Mouse (Mus musculus) thymus, postnatal 10 days (tissue): ENCODE data around the gene Ngly1.

ENCODE experiments used
- DNase-seq, 2 experiments: peaks; one replicate each; pipeline ENCODE4 v3.0.0; 2021; ENCODE audit warnings: low spot score in 2 of 2

Gene Ngly1

GRCm38 (mm10) chr14:16329756-16330155 lies 80.7 kb downstream of the Ngly1 start:
- no peak for DNase-seq

GRCm38 (mm10) chr14:16334260-16334659 lies 85.2 kb downstream of the Ngly1 start:
- DNase-seq: peak in 1 of 2 experiments; percentile 38

- peak in 1 of 2 experiments; percentile 23 for DNase-seq
These were observed 86.8 kb downstream of the Ngly1 start for GRCm38 (mm10) chr14:16335835-16336417.

GRCm38 (mm10) chr14:16347505-16347904 lies 98.4 kb downstream of the Ngly1 start:
- no peak for DNase-seq

DNA sequence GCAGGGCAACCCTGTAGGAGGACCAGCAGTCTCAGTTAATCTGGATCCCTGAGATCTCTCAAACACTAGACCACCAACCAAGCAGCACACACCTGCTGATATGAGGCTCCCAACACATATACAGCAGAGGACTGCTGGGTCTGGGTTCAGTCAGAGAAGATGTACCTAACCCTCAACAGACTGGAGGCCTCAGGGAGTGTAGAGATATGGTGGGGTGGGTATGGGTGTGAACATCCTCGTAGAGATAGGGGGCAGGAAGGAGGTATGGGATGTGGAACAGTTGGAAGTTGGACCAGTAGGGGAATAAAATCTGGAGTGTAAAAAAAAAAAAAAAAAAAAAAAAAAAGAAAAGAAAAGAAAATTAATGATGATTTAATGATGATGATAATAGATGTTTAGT lies 110.6 kb downstream of the Ngly1 start:
- no peak for DNase-seq
